Mouse (Mus musculus): ENCODE results near the gene 1700122O11Rik.

GRCm38 (mm10) chr17:48039232-48039866 lies 1.3 kb upstream of the 1700122O11Rik start:
- TF ChIP-seq POLR2A (IDR thresholded peaks at IDR 0.05; ENCODE audit: low read depth, low read length) (no peak), CTCF (IDR thresholded peaks at IDR 0.05; ENCODE audit: extremely low read depth, insufficient read depth, insufficient read length, insufficient replicate concordance) (no peak)

Measured in spleen, adult 2 months (tissue).